Mouse (Mus musculus) MEL-GATA-1-ER (cell line): ENCODE measurements around the gene Slc4a1ap.

Experiments used
- DNase-seq: peaks from one replicate; pipeline ENCODE4 v3.0.0-alpha.2; 2012; ENCODE audit warnings: low read depth; ENCODE audit errors: extremely low read depth

Slc4a1ap gene

GRCm38 (mm10) chr5:31603766-31604165 is 77.0 kb downstream of the Slc4a1ap start:
- no peak for DNase-seq

GRCm38 (mm10) chr5:31606151-31606550 is 79.4 kb downstream of the Slc4a1ap start:
- no peak for DNase-seq
